Mouse (Mus musculus) gastrocnemius, postnatal 25 days (tissue): Measurements from ENCODE around the gene Ccdc14. TPM values are rescaled to one million over a fixed set of nuclear protein-coding genes. Genes with fewer than 3 reads are reported as not detected.
"Not testable (repeated sequence)": the region's sequence is repeated elsewhere in the genome, so short reads cannot be mapped to it uniquely, and the experiment has no call there.

Source experiments
- DNase-seq: peaks from one replicate; pipeline ENCODE4 v3.0.0; 2022
- total RNA-seq, 2 experiments: library from RNA; stranded (reverse); gene quantifications; 1 replicate in 1 of 2; 2 replicates in 1 of 2; pipeline ENCODE4 v1.2.3; 2021

Ccdc14 gene
- total RNA-seq, 2 experiments from 2014 or later: 1.4 to 1.8 TPM

- no peak for DNase-seq
These were observed 21.1 kb downstream of the Ccdc14 start for GRCm38 (mm10) chr16:34711481-34711880.

GRCm38 (mm10) chr16:34725156-34725555 is 34.7 kb downstream of the Ccdc14 start:
- DNase-seq: no peak

DNA sequence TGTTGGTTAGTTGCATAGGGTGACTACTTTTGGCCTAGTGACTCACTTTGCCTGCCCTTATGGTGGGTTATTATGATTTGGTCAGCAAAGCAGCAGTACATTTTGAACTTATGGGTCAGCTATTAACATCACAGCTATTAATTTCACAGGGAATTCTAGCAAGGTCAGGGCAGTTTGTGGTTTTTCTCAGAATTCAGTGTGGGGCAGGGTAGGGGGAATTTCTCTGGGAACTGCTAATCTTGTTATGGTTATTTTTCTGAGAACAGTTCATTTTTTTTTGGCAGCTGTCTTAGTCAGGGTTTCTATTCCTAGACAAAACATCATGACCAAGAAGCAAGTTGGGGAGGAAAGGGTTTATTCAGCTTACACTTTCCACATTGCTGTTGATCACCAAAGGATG is 38.2 kb downstream of the Ccdc14 start:
- DNase-seq: not testable (repeated sequence)

DNA sequence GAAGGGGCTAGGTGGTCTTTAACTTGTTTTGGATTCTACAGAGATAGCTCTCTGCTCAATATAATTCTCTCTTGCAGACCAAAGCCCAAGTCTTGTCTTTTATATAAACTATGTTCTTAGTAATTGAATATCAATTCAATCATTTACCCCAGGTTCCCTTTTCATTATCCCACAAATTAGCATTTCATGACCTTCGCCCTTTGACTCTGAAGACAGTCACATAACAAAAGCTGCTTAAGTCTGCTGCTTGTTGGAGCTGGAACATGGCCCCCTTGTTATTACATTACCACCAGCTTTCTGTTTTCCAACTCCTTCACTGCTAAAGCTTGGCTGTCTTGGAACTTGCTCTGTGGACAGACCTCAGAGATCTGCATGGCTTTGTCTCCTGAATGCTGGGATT is 39.0 kb downstream of the Ccdc14 start:
- no peak for DNase-seq

GRCm38 (mm10) chr16:34738656-34739233 is 48.3 kb downstream of the Ccdc14 start:
- no peak for DNase-seq

DNA sequence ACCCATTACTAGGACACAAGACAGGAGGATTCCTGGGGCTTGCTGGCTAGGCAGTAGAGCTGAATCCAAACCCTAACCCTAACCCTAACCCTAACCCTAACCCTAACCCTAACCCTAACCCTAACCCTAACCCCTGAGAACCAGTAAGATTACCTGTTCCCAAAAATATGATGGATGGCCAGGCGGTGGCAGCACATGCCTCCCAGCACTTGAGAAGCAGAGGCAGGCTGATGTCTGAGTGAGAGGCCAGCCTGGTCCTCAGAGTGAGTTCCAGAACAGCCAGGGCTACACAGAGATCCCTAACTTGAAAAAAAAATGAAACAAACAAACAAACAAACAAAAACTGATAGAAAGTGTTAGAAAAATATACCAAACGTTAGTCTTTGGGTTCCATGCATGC is 52.5 kb downstream of the Ccdc14 start:
- DNase-seq: no peak

DNA sequence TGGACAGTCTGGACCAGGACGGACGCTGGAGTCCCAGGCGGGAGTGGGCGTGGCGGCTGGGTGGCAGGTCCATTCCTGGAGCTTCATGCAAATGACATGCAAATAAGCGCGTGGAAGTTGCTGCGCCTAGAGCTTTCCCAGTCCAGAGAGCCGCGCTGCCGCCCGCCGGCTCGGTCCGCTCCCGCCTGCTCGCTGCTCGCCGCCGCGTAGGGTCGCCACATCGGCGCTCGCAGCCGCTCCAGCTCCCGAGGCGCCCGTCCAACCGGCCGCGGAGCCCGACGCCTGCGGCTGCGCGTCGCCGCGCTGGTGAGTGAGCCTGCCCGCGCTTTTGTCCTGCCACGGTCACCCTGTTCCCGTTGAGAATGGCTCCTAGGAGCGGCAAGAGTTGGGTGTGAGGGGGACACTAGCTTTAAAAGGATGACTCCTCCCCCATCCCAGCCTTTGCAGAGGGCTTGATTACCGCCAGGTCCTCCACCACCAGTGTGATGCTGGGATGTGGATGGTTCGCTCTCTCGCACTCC is 54.7 kb downstream of the Ccdc14 start, which contains the start of gene Mylk:
Gene Mylk (plus strand): TSS at position 146 of the 521 bp plus-strand sequence.
- peak; percentile 87 for DNase-seq

GRCm38 (mm10) chr16:34748081-34748720 is 57.8 kb downstream of the Ccdc14 start:
- DNase-seq: no peak

DNA sequence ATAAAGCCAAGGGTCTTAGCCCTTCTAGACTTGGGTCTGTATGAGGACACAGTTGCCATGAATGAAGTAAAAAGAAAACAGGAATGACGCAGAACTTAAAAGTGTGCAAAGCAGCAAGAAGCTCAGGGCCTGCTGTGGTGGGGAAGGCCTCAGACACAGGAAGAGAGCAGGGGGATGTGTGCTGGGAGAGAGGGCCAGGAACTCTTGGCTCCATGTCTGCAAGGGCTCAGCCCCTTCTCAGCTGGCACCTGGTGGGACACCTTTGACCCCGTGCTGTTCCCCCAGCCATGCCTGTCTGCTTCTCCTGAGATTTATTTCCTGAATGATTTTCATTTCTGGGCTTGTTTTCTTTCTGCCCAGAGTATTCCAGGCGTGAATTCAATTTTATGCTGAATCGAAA is 59.1 kb downstream of the Ccdc14 start:
- no peak for DNase-seq

GRCm38 (mm10) chr16:34752026-34752425 is 61.6 kb downstream of the Ccdc14 start:
- no peak for DNase-seq

DNA sequence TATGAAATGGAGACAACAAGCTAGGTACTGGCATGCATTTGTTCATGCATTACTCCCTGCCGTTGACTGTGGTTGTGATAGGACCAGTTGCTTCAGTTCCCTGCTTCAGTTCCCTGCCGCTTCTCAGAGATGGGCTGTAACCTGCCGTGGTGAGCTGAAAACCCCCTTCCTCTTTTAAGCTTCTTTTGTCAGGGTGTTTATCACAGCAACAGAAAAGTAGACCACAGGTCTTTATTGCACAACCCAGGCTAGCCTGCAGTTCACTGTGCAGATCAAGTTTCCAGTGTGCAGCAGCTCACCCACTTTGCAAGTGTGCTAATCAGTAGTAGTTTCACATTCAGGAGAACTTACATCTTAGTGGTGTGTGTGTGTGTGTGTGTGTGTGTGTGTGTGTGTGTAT is 62.6 kb downstream of the Ccdc14 start:
- DNase-seq: no peak

DNA sequence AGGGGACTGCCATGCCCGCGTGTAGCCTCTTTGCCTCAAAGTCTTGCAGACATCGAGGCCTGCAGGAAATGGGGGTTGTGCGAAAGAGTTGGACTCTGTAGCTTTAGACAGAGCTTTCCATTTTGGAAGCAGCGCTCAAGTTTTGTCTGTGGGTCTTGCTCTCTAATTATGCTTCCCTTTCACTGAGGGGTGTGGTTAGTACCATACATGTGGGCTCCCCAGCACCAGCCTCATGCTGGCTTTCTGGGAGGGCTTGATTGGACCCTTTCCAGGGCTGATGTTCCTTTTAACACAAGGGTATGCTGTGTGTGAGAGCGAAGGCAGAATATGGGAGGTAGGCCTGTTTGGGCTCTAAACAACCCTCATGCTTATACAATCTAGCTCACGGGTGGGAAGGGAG is 66.6 kb downstream of the Ccdc14 start:
- DNase-seq: no peak

DNA sequence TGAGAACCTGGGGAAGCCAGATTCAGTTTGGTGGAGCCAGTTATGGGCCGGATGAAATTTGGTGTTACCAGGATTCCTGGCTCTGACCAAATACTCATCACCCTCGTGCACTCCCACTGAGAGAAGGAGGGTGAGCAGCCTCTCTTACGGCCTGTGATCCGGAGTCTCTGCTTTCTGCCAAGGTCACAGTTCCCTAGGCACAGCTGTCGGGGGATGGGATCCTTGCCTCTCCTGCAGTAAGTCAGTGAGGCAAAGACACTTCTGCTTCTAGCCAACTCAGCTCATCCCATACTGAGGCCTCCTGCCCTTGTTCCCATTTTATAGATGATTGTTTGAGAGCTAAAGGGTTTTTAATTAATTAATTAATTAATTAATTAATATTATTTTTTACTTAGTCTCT is 67.8 kb downstream of the Ccdc14 start:
- DNase-seq: no peak

DNA sequence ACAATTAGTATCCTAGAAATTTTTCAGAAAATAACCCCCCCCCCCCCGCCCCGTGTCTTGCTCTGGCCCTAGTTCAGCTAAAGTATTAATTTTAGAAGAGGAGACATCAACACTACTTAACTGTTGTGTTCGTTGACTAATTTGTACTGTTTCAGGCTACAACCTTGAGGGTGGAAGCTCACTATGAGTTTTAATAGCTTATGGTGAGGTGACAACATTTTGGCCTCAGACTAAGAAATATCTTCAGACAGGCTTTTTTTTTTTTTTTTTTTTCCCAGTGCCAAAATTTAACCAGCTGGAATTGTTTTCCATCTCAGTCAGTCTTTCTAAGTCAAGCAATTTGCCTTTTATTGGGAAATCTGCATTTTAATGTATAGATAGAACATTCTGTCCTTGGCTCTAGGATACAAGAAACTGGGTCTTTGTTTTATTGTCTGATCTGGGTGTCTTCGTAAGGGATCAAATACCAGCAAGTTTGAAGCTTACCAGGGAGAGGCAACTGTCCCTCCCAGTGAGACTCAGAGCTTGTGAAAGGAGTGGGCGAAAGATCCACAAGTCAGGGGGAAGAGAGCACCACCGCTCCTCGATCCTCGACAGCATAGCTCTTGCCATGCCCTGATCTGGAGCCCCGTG is 73.7 kb downstream of the Ccdc14 start:
- DNase-seq: no peak

- DNase-seq: no peak
These were observed 75.2 kb downstream of the Ccdc14 start for GRCm38 (mm10) chr16:34765666-34766065.

DNA sequence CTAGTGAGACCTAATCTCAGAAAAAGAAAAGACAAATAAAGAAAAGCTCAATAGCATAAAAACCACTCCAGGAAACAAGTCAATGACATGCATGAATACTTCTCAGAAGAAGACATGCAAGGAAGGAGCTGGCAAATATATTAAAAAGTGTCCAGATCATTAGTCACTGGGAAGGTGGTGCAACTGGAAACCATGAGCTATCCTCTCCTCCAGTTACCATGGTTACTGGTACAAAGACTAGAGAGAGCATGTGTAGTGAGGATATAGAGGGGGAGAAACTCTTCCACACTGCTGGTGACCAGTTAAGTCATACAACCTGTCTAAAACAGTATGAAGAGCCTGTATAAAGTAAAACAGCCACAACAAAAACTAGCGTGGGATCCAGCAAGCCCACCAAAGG is 75.8 kb downstream of the Ccdc14 start:
- DNase-seq: no peak

DNA sequence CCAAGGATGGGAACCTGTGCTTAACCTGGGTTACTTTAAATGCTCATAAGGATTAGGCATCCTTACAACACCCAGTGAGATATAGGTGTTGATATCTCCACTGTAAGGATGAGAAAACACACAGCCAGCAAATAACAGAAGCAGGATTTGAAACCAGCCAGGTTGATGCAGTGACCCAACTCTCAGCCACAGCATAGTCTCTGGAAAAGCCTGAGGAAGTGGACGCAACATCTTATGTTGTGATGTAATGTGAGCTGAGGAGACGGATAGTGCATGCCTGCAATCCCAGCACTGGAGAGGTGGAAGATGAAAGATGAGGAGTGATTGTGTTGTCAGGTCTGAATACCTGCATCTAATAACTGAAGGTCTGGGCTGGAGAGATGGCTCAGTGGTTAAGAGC is 77.0 kb downstream of the Ccdc14 start:
- DNase-seq: no peak

DNA sequence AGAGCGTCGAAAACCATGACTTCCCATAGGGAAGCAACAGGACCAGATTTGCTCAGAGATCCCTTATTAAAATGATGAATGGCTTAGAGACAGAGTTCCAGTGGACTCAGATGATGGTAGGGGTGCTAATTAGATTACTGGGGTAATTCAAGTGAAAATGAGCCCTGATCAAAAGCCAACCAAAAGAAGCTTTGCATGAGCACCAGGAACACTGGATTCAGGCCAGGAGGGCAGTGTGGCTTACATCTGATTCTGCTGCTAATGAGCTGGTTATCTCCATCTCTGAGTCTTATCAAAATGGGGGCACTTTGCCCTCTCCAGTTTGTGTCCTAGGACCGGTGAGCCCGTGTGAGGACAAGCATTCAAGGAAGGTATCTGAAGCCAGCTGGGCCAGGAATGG is 78.0 kb downstream of the Ccdc14 start:
- DNase-seq: no peak

DNA sequence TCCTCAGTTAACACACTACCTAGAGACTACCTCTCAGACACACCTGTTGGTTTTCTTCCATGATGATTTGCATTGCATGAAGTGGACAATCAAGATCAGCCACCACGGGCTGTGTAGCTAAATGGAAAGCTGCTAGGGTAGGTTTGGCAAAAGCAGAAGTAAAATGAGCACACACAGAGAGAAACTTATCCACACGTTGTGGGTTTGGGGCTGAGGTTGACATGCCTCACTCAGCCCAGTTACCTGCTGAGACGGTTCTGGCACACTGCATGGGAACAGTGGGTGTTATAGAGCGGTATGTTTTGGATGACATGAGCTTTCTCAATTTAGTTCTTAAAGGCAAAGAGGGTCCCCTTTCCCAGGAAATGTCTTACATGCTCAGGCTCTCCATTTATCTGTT is 79.7 kb downstream of the Ccdc14 start:
- DNase-seq: no peak

DNA sequence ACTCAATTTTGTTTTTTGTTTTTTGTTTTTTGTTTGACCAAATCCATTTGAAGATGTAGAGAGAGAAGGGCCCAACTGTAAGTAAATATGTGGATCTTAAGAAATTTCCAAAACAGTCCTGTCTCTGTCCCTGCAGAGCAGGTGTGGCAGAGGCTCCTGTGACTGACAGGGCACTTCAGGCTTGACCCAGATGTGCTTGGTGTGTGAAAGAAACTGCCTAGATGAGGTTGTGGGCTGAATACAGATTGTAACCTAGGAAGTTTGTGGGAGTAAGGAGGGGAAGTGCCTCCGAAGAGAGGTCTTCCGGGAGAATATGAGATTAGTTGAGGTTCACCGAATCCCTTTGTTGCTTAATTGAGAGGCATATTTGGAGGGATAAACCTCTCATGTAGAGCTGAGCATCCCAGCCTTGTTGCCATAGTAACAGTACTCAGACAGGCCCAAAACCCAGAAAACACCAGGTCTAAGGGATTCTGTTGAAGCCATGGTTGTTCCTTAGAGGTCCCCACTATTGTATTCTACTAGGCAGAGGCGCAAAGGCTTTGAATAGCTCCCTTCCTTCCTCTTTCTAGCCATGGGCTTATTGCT is 82.1 kb downstream of the Ccdc14 start:
- DNase-seq: no peak
